Mouse (Mus musculus) right cerebral cortex, adult 2 months (tissue): ENCODE measurements around the gene Tlr12.
"Not testable (repeated sequence)": the region's sequence is repeated elsewhere in the genome, so short reads cannot be mapped to it uniquely, and the experiment has no call there.

Source experiments
- DNase-seq, 2 experiments: peaks; one replicate each; pipeline ENCODE4 v3.0.0; 2021 to 2022; ENCODE audit warnings: low spot score in 2 of 2

Tlr12 gene

DNA sequence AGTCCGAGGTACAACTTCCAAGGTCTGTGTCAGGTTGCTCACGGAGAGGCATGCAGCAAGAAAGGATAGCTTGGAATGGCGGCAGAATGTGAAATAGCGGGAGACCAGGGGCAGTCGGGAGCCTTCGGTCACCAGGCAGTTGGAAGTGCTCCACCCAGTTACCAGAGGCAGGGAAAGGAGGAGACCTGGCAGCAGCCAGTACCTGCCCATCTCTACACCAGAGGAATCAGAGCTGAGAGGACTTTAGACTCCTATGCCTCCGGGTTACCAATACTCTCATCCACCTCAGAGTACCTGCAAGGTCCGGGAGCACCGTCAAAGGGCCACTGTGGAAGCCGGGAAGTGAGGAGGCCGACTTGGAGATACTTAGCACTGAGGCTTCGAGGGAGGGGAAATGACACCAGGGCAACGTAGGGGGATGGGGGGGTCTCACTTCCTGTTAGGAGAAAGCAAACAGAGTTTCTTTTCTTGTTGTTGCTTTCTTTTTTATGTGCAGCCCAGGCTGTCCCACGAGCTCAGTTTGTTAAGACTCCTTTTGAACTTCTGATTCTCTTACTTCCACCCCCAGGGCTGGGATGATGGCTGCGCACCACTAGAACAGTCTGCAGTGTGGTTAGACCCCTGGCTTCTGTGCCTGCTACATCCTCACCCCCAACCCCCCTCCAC lies at the start of gene Tlr12:
Gene Tlr12, minus strand, starts transcription at position 374 of the 666 bp plus-strand sequence.
- no peak for DNase-seq

GRCm38 (mm10) chr4:128667195-128667594 lies 48.8 kb upstream of the Tlr12 start:
- not testable (repeated sequence) for DNase-seq

- DNase-seq: not testable (repeated sequence)
These were observed 47.9 kb upstream of the Tlr12 start for GRCm38 (mm10) chr4:128666362-128666761.

- no peak for DNase-seq
These were observed 45.6 kb upstream of the Tlr12 start for GRCm38 (mm10) chr4:128664002-128664401.

DNA sequence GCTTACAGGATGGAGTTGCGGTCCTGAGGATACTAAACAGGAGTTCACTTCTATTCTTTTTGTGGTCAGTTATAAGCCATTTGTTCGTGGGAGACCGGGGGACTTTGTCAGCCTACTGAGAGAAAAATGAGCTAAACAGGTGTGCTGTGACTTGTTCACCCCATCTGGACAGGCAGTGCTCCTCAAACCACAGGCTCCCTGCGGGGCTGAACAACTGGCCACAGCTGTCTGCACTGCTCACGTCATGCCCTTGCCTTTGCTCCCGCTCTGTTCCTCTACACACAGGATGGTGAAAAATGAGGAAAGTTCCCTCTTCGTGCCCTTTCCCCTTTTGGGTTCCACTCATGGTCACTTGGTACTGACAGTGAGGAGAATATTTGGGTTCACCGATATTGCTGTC lies 42.6 kb upstream of the Tlr12 start:
- DNase-seq: no peak

GRCm38 (mm10) chr4:128660196-128660595 lies 41.8 kb upstream of the Tlr12 start:
- DNase-seq: no peak

DNA sequence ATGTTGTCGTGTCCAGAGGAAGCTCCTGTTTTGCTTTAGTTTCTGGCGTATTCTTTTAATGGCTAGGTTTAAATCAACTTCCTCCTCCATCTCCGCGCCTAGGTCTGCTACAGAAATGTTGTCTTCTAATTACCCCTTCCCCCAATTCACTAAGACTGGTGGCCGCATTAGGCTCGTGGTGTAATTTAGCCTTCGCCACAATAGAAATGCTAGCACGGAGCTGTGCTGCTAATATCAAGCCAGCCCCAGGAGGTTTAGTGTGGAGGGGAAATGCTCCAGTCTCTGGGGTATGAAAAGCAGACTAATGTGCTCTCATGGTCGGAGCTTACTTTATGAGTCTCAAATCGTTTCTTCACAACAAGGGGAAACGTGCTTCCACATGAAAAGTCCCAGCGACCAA lies 37.0 kb upstream of the Tlr12 start:
- DNase-seq: peak in 1 of 2 experiments; percentile 33

- DNase-seq: peak; percentile 98
These were observed 36.3 kb upstream of the Tlr12 start, which contains the start of gene Phc2 for GRCm38 (mm10) chr4:128654505-128655381. Gene Phc2, plus strand, starts transcription at chr4:128654702.

GRCm38 (mm10) chr4:128652584-128653298 lies 34.3 kb upstream of the Tlr12 start:
- no peak for DNase-seq

- no peak for DNase-seq
These were observed 33.1 kb upstream of the Tlr12 start for GRCm38 (mm10) chr4:128651530-128651929.

DNA sequence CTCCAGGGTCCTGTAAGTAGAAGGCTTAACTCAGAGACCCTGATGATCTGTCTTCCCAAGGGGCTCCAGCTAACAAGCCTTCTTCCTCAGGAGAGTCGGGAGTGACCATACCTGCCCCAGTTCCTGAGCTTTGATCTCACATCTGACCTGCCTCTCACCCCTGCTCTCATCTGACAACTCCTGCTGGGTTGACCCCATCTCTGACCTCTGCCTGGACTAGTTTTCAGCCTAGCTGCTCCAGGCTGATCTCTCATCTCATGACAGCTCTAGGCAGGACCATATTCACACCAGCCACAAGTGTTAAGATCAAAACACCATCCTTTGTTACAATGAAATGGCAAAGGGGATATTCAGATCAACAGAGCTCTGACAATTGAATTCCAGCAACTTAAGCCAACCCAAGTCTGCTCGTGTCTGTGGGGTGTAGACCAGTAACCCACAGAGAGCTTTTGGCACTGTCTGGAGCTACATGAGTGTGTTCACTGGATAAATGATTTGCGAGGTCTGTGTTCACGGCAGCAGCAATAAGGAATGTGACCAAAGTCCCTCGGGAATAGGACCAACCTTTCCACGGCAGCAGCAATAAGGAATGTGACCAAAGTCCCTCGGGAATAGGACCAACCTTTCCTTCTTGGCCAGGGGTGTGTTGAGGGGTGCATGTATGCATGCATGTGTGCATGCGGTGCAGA lies 30.3 kb upstream of the Tlr12 start:
- no peak for DNase-seq

DNA sequence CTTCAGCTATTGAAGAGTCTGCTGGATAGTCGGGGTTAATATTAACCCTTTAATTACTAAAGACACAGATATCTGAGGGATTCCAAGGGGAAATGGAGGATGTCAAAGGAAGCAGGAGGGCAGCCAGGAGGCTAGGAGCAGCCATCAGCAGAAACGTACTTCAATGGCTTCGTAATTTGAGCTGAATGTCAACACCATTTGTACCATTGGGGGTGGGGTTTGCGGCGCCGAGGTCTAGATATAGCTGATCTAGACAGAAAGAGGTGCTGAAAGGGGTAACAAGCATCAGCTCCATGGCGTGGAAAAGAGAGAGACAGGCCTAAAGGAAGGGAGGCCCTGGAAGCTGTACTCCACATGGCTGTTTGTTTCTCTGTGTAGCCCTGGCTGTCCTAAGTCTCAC lies 28.3 kb upstream of the Tlr12 start:
- no peak for DNase-seq

DNA sequence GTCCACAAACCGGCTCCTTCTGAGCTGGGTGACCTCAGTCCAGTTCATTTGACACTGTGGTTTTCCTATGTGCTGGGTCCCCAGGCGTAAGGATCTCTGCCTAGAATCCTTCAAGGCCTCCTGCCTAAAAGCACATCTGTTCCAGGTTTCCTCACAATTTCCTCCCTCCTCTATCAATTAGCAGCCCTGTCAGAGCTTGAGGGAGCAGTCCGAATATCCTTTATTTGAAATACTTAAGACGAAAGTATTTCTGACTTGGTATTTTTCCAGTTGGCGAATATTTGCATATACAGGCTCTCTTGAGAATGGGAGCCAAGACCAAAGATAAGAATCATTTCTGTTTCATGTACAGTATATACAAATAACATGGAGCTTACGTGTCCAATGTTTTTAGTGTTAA lies 27.5 kb upstream of the Tlr12 start:
- DNase-seq: no peak

DNA sequence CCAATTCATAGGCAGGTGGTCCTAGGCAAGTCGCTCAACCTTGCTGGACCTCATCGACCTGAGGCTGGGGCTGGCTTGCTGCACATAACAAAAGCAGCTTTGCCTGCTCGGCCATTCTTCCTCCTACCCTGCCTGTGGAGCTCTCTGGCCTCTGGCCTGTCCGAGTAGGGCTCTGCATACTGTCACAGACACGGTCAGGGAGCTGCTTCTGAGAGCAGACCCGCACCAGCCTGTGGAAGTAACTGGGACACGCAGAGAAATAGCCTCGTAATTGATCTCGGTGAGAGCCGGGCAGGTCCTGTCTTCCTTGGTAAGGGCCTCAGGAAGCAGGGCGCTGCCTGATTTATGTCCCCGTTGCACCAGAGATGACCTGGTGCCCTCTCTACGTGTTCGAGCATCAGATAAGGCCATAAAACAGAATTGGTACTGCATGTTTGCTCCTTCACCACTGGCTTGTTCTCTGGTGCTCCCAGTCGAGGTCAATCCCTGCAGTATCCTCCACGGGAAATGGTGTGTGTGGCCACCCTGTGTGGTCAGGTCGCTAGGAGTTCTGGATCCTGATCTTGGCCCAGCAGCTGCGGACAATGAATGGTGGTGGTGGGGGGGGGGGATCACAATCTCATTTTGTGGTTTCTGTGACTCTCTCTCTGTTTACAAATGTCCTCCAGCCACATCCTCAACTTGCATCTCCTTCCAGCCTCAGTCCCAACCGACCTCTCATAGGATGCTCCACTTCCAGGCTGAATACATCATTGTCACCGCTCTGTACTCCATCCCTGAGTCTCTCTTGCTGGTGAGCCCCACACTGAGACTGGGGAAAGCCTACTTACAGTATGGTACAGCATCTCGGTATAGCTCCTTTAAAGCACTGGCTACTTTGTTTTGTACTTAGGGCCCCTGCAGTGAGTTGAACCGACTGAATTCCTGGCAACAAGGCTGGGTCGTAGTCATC lies 23.6 kb upstream of the Tlr12 start:
- no peak for DNase-seq

- DNase-seq: no peak
These were observed 20.0 kb upstream of the Tlr12 start for GRCm38 (mm10) chr4:128638265-128638923.

DNA sequence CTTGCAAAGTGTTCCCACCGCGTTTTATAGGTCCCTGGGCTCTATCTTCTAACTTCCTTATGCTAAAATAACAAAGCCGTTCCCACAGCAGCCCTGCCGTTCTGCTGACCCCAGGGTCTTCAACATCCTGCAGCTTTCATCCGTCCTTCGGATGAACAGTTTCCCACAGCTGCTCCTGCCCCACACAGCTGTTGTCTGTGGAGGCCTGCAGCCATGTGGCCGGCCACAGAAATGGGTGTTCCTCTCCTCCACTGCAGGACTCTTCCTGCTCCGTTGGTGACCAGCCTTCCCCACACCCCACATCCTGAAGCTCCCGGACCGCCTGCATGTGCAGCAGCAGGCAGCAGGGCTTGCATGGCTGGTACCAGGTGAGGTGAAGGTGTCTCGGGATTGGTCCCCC lies 18.8 kb upstream of the Tlr12 start:
- DNase-seq: no peak

DNA sequence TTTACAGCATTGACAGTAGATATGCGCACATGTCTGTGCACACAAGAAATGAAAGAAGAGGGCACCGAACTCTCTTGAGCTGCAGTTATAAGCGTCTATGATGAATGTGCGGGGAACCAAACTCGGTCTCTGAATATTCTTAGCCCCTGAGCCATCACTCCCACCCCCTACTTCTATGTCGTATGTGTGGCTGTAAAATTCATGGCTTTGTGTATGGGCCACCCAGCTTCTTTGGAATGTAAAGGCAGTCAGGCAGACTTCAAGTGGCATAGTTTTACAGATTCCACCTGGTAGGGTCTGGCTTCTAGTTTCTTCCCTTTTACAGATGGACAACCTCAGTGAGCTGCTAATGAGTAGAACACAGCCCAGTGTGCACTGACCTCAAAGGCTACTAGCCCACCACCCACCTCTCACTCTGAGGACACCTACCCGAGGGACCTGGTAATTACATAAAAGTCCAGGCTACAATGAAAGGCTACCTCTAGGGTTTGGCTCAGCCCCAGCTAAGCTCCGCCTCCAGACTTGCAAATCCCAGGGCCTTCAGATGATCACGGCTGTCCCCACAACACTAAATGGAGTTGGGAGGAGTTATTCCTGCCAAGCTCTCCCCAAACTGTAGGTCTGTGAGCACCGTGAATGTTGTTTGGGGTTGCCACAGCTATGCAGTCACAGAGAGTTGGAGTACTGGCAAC lies 17.6 kb upstream of the Tlr12 start:
- no peak for DNase-seq

GRCm38 (mm10) chr4:128635451-128635850 lies 17.0 kb upstream of the Tlr12 start:
- no peak for DNase-seq

DNA sequence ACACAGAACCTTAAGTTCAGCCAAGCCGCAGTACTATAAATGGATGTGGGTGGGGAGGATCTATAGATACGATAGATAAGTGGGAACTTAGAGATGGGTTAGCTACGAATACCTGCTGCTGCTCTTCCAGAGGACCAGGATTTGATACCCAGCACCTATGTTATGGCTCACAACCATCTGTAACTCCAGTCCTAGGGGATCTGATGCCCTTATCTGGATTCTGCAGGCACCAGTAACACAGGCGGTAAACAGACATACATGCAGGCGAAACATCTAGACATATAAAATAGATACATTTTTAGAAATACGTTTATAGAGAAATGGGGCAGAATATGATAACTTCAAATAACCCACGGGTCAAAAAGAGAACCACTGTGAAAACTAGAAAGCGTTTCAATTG lies 2.7 kb upstream of the Tlr12 start:
- no peak for DNase-seq
